Mouse (Mus musculus) kidney, postnatal 14 days (tissue): Measurements from ENCODE around the gene Galnt2.

Experiments used
- DNase-seq: peaks from one replicate; pipeline ENCODE4 v3.0.0; 2022; ENCODE audit warnings: mixed read lengths

Gene Galnt2

DNA sequence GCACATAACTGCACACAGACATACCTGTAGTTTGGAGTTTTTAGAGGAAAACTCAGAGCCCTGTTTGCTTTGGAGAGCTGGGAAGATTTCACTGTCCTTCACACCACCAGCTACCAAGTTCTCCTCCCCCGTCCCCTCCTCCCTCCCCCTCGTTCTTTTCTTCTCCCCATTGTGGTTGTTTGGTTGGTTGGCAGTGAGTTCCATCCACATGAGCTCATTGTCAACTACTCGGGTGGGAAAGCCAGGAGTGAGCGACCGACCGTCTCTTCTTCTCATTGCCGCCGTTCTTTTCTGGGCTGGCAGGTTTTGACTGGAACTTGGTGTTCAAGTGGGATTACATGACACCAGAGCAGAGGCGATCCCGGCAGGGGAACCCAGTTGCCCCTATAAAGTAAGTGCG is 100.5 kb downstream of the Galnt2 start:
- DNase-seq, result no peak

DNA sequence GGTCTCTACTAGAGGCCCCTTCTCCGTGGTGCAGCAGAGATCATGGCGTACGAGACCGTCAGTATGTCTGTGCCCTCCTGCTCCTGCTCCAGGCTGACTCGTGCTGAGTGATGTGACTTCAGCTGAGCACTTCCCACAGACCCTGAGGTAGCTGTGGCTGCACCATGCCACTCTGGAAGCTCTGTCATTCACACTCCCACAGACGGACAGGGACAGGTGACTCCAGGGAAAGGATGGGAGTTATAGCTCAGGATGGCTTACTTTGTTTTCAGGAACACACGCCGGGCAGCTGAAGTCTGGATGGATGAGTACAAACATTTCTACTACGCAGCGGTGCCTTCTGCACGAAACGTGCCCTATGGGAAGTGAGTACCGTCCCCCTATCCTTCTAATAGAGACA is 105.1 kb downstream of the Galnt2 start:
- no peak for DNase-seq

DNA sequence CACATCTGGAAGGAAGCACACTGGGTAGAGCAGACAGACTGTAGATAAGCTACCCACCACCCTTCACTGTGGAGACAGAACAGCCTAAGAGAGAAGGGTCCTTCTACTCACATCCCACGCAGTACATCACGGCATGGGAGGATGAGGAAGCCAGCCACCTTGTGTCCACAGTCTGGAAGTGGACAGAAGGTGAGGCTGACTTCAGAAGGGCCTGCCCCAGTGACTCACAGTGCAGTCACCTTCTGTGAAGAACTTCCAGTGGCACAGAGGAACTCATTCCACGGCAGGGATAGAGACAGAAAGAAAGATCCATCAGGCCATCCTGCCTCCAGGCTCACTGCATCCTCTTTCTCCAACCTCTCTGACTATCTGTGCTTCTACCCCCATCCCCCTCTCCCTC is 108.6 kb downstream of the Galnt2 start:
- DNase-seq, result no peak

DNA sequence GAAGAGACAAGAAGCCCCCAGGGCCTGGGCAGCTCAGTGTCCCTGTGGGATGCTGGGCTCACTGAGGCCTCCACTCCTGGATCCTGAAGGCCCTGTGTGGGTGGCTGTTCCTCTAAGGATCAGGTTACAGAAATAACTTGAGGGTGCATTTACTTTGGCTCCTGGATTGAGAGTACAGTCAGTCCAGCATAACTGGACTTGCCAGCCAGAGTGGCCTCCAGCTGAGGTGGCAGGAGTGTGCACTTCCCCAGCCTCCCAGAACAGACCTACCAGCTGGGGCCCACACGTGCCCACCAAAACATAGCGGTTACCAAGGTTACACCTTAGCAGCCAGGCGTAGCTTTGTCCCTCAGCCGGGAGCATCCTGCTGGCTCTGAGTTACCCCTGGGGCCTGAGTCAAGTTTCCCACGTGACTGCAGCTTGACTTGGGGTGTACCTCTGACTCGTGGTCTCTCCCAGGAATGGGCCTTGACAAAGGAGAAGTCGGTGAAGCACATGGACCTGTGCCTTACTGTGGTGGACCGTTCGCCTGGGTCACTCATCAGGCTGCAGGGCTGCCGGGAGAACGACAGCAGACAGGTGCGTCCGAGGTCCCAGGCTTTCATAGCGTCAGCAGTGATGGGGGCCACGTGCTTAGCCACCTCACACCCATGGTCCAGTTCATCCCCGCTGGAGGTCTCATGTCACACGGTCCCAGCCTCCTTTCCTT is 109.3 kb downstream of the Galnt2 start:
- DNase-seq, result no peak

DNA sequence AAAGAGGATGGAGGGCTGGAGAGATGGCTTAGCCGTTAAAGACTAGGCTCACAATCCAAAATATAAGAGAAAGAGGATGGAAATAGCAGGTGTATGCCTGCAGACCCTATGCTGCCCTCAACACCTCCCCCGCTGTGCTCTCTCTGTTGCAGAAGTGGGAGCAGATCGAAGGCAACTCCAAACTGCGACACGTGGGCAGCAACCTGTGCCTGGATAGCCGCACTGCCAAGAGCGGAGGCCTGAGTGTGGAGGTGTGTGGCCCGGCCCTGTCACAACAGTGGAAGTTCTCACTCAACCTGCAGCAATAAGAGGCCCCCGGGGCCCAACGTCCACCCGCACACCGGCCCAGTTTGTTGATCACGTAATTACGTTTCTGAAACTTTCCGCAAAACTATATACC is 112.0 kb downstream of the Galnt2 start:
- DNase-seq, result no peak

DNA sequence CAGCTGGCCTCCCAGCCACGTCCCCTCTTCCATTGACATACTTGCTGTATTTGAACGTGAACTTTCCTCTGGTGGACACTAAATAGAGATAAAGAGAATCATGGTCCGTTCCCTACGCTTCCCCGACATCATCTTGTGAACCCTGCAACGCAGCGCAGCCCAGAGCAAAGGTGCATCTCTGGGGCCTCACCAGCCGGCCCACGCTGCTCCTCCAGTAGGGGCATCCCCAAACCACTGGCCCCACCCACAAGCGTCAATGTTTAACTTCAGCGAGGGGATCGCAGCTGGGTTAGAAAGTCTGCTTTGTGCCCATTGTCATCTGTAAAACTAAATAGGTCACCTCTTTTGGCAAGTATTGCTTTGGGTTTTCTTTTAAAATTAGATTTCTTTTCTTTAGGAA is 112.8 kb downstream of the Galnt2 start:
- DNase-seq, result peak; percentile 62

DNA sequence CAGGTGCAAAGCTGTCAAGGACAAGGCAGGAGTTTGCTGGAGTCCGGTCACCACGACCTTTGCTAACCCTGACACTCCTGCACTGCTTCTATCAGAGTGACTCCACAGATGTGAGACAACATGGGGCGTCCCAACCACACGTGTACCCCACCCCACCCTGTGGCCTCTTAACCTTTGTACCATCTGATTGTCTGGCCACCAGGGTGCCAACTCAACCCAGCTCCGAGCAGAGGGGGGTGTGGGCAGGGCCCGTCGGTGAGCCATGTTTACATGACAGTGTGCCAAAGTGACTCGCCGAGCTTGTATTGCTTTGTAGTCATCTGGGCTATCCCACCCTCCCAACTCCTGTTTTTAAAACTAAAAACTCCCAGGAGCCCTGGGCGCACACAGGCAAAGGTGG is 113.9 kb downstream of the Galnt2 start:
- no peak for DNase-seq

DNA sequence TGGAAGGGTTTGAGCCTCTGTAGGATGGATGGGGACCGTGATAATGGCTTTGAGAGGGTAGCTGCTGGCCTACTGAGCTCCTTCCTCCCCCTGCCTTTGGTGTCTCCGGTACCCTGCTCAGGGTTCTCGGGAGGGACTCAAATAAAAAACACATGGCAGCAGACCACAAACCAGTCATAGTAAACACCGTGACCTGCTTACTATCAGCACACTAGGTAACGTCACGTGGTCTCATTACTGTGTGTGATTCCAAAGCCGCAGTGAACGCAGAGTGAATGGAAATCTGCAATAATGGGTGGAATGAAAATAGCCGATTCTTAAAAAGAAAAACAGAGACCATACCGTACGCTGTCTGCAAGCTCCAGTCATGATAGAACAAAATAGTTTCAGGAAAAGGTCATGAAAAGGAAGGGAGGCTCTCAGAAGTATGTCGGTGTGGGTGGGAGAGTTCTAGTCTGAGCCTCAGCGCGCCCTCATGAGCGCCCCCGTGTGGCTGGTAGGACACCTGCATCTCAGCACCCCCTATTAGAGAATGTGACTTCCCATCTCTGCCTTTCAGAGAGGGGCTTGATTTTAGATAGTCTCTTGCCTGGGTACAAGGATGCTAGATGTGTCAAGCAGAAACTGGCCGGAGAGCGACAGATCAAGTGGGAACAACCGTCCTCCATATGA is 115.8 kb downstream of the Galnt2 start:
- peak; percentile 64 for DNase-seq

DNA sequence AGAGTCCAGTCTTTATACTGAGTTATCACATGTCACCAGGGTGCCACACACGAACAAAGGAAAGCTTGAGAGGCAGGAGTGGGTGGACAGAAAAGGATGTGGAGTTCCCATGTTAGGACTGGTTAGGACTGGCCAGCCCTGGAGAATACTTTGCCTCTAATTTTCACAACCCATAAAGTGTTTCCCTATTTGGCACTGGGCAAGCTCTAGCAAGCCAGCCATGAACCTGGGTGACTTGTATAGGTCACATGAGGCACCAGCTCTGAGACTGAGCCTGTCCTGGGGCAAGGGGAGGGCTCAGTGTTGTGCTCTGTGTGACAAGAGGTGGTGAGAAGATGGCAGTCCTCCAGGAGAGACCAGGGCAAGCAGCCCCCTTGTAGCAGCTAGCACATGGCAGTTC is 116.9 kb downstream of the Galnt2 start:
- no peak for DNase-seq

DNA sequence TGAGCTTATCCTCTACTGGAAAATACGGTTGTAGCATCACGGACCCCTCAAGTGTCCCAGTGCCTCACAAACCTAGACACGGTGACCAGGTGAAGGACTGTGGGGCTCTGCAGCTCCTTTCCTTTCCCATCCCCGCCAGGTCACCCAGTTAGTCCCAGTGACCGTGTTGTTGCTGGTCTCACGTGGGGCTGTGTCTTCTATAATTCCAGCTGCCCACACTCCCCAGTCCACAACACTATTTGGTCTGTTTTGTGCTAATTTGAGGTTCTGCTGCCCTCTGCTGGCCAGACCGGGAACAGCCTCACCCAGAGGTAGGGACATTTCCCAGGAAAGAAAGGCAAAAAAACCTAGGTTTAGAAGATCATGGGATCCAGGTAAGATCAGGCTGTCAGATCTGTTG is 118.5 kb downstream of the Galnt2 start:
- DNase-seq, result peak; percentile 84

DNA sequence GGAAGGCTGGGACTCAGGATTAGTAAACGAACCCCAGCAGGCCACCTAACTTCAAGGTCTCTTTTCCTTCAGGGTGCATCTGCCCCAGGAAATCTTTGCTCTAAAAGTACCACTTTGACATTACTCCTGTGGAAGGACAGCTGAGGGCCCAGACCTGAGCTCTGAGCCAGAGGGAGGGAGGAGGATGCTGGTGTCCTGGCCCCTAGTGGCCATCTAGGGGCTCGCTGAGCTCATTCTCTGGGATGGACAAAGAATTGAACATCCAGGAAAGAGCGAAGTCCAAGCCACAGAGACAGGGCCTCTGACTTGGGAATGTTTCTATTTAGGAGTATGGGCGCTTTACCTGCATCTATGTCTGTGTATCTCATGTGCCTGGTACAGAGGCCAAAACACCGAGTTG is 120.4 kb downstream of the Galnt2 start:
- DNase-seq, result no peak

DNA sequence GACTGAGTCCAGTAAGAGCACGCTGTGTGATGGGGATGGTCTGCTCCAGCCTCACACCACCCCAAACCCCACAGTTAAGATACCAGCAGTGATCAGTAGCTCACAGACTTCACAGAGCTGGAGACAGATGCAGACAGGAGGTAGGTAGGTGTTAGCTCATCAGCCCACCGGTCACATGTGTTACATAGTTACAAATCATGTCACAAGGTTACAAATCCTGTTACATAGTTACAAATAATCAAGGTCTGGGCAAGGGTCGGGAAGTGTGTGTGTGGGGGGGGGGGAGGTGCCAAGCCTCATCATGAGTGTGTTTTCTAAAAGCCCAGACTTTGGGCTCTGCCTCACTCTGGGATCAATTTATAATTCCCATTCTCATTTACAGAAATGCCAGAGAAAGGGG is 129.7 kb downstream of the Galnt2 start:
- no peak for DNase-seq

DNA sequence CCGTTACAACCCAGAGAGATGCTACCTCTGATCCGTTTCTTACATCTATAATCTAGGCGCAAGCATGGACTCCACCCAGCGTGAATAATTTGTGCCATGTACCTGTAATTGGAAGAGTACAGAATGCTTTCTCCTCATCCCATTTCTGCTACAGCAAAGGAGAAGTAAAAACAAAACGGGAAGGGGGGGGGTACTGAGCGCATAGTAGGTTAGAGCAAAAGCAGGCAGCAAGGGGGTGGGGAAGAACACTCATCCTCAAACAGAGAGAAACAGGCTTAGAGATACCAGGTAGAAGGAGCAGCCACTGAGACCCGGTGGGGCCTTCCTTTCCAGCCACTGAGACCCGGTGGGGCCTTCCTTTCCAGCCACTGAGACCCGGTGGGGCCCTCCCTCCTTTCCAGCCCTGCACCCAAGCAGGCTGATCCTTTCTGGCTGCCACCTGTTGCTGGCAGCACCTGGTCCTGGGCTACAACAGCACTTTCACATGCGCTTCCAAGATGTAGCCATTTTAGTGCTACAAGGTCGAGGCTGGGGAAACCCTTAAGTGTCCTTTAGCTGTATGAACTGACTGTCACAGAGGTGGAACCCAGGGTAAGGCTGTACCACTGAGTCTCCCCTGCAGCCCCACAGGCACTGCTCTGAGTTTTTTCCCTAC is 130.7 kb downstream of the Galnt2 start:
- no peak for DNase-seq

DNA sequence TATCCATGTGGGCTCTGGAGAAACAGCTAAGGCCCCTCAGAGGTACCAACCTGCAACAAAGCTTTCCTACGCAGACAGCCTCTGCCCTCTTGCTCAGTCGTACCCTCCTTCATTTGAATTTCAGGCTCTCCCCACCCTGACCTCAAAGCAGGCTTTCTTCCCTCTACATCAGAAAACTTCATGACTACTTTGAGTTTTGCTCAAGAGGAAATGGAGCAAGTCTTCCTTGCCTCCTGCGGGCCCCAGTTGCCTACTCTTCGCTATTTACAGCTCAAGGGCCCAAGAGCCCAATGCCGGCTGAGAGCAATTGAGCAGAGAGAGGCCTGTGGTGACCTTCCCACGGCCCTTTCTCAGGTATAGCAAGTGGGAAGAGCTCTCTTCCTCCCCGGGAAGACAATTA is 131.4 kb downstream of the Galnt2 start:
- DNase-seq, result no peak

DNA sequence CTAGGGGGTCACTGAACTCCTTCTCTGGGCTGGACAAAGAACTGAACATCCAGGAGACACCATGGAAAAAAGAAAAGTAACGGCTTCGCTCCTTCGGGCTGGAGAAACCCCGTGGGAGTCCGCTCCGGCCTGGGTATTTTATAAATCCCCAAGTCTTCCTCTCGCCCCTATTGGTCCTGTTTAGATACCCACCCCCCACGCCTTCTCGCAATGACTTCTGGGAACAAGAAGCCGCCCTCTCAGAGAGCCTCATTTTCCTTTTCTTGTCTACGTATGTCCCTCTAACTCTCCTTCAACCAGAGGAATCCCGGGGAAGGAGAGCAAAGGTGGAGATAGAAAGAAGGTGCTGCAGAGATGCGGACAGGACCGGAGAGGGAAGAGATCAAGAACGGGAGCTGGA is 132.1 kb downstream of the Galnt2 start:
- DNase-seq, result no peak

DNA sequence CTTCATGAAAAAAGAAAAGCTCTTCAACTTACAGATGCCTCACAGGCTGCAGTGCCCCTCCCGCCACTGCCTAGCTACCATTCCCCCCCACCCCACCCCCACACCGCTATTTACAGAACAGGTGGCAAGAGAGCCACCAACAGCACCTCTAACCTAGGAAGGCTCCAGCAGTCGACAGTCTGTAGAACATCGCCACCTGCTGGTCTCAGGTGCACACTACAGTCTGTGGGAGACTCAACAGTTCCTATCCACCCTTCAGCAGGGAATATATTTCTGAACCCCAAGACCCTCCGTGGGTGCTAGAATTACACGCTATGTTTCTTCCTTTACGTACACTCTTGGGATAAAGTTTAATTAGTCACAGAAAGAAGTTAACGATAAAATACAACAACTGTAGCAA is 137.0 kb downstream of the Galnt2 start:
- DNase-seq, result peak; percentile 77

DNA sequence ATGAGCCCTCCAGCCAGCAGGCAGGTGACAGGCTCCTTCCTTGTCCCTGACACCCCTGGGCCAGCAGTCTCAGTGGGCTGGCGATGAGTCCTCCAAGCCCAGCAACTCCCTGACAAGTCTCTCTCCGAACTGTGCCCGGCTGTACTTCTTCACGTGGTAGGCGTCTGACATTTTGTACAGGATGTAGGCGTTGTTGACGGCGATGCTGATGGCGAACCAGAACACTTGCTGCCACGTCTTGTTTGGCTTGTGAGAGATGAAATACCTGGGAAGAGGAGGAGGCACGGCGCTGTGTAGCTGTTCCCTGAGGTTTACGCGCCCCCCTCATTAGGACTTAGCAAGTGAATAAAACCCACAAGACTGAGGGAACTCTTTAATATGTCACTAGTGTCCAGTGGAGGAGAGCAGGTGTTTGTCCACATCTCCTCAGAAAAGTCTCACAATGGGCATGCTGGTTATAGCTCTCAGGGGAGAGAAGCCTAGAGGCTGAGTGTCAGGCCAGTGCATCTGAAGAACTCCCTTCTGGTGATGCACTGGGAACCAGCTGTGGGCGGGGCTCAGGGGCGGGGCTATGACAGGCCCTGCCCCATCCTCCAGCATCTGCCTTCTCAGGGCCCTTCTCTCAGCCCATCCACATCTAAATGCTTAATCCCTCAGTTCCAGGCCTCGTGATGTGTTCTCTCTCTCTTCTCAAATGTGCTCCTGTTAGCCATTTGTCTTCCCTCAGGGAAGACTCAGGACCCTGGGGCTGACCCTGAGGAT is 139.4 kb downstream of the Galnt2 start:
- no peak for DNase-seq

DNA sequence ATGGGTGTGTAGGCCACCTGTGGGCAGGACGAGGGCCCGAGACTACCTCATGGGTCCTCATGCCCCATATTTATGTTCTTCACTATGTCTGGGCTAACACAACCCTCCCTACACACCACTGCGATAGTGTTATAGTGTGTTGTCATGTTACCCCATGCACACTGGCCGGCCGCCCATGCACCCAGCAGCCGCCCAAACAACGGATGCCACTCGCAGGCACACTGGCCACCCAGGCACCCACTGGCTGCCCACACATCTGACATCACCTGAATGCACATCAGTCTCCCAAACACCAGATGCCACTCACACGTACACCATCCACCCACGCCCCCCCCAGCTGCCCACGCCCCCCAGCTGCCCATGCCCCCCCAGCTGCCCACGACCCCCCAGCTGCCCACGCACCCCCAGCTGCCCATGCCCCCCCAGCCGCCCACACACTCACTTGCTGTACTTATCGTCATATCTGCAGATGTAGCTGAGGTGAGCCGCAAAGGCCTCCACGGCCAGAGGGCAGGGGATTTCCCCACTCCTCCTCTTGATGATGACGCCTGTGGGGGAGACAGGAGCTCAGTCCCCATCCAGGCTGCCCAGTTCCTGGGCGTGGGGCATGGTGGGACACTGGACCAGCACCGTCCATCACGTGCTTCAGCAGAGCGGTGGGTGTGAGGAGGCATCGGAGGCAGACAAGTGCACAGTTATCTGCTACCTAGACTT is 140.4 kb downstream of the Galnt2 start:
- no peak for DNase-seq

DNA sequence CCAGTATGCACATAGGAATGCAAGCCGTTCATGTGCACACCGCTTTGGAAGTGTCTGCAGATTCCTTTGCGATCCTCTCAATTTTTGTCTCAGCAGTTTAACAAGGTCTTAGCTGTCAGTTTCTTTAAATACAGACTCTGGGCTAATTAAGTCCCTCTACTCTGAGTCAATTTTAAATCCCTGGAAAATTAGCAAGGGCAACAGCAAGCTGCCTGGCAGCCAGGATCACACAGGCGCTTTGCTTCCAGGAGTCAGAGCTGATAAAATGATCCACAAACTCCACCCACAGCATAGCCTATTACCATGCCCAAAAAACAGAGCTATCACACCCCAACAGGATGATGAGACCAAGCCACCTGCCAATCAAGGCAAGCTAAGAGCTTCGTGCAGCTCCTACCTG is 142.6 kb downstream of the Galnt2 start:
- no peak for DNase-seq

DNA sequence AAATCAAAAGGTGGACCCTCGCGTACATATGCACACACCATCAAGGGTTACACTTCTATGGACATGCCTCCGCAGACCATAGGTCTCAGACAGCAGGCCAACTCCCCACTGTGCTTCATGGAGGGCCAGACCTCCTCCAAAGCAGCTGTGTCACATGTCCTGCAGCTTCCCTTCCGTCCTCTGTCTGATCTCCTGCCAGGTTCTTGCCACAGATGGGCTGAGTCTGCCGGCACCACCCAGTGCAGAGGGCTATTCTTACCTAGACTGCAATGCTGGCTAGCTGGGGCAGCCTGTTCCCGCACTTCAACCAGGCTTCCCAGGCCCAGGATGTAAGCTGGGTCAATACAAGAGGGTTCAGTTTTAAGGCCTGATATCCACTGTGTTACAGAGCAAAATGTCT is 144.0 kb downstream of the Galnt2 start:
- no peak for DNase-seq

DNA sequence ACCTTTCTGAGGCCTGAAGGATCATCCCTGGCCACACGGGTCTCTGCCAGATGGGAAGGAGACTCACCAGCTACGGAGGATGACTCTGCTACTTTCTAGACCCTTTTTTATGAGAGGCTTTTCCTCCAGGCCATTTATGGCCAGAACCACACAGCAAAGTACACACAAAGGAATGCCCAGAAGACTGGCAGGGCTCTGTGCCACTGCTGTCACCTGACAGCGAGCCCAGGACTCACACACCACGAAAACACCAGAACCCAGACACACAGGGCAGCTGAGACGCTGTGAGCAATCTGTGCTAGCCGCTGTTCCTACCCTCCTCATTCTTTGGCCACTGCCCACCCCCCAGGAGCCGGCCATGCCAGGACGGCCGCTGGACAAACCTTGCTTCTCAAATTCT is 144.5 kb downstream of the Galnt2 start:
- DNase-seq, result no peak

DNA sequence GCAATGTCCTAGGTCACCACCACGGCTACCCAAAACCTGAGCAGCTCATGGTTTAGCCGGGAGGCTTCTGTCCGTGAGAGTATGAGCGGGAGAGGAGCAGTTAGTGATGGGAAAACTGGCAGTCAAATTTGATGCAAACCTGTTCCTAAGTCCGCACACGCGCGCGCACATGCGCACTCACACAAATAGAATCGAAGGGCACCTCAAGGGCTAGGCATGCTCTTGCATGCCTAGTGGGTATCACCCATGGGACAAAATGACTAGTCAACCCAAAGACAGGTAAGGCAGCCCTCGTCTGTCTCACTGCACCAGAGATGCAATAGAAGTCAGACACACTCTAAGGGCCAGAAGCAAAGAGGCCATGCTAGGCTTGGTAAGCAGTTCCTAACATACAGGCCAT is 145.2 kb downstream of the Galnt2 start:
- DNase-seq, result no peak

DNA sequence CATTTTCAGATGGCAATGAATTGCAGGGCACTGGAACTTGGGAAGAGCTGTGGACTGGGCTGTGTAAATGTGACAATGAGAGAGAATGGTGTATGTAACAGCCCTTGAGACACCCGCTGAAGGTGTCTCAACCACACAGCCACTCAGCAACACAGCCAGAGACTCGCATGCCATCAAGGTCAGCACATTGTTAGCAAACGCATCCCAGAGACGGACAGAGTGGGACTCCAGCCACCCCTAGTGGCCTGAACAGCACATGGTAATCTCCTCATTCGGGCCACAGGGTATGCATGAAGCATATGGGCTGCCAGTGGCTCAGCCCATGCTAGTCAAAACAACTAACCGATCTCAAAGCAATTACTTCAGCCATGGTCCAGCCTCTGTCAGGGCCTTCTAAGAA is 148.1 kb downstream of the Galnt2 start:
- DNase-seq, result no peak
